Mouse (Mus musculus) liver, adult 2 months (tissue): ENCODE data around the gene Ano6.

Source experiments
- CTCF ChIP-seq: fragments of 200-500 bp; IDR thresholded peaks from 2 replicates; pipeline ENCODE4 v1.5.1; 2011; ENCODE audit warnings: low read depth, low read length, control low read depth
- POLR2A ChIP-seq: fragments of 200-500 bp; IDR thresholded peaks from 2 replicates; pipeline ENCODE4 v1.6.1; 2011; ENCODE audit warnings: low read length, control low read depth; ENCODE audit not compliant: insufficient read depth; ENCODE audit errors: extremely low read depth

- TF ChIP-seq CTCF: no peak
- TF ChIP-seq POLR2A: no peak
Measured at GRCm38 (mm10) chr15:95843183-95843949, 52.7 kb downstream of the Ano6 start.
